Mouse (Mus musculus) gastrocnemius, postnatal 14 days (tissue): ENCODE measurements around the gene 1700037C18Rik. TPM values are rescaled to one million over a fixed set of nuclear protein-coding genes. Genes with fewer than 3 reads are reported as not detected.
A peak's percentile ranks its signal among the peaks of the same experiment; 100 is the strongest.
"Not testable (repeated sequence)": the region's sequence is repeated elsewhere in the genome, so short reads cannot be mapped to it uniquely, and the experiment has no call there.

Source experiments
- DNase-seq: peaks from one replicate; pipeline ENCODE4 v3.0.0; 2021; ENCODE audit warnings: mixed read lengths
- intact Hi-C: fragments of 180-260 bp; cut with DNase I; formaldehyde crosslinking; loops from one replicate; pipeline ENCODE4 v1.15.1; 2025; ENCODE audit warnings: low total_unique reads
- microRNA-seq, 2 experiments: library from miRNA; unstranded; fragments of <30 nt; microRNA quantifications; one replicate each; pipeline ENCODE4 v1.2.0; 2021
- total RNA-seq, 2 experiments: library from RNA; stranded (reverse); gene quantifications; 2 replicates each; pipeline ENCODE4 v1.2.3; 2021

1700037C18Rik gene
- total RNA-seq, 2 experiments from 2014 or later = 1.7 to 2.2 TPM

GRCm38 (mm10) chr16:3884201-3885064 lies 24.1 kb downstream of the 1700037C18Rik start, which contains the start of the genes Zfp597 and Gm20695:
Zfp597 (minus strand) TSS chr16:3884561.
Gm20695 (plus strand) TSS chr16:3884648.
- DNase-seq = peak; percentile 95
- intact Hi-C loops = no loop called here

- intact Hi-C loops = no loop called here
Measured at GRCm38 (mm10) chr16:3876346-3876745, 32.1 kb downstream of the 1700037C18Rik start.

GRCm38 (mm10) chr16:3872216-3873047 lies 36.1 kb downstream of the 1700037C18Rik start, which contains the start of gene Naa60:
Naa60 (plus strand) TSS chr16:3872375.
- intact Hi-C loops = no loop called here
- DNase-seq = peak; percentile 88

More at GRCm38 (mm10) chr16:3876346-3876745, 32.1 kb downstream of the 1700037C18Rik start:
- no peak for DNase-seq

GRCm38 (mm10) chr16:3871815-3872214 lies 36.7 kb downstream of the 1700037C18Rik start:
- intact Hi-C loops = no loop called here

GRCm38 (mm10) chr16:3859254-3859653 lies 49.2 kb downstream of the 1700037C18Rik start:
- intact Hi-C loops = no loop called here

More at GRCm38 (mm10) chr16:3871815-3872214, 36.7 kb downstream of the 1700037C18Rik start:
- DNase-seq = no peak

GRCm38 (mm10) chr16:3855776-3856175 lies 52.7 kb downstream of the 1700037C18Rik start:
- DNase-seq = no peak
- intact Hi-C loops = no loop called here

More at GRCm38 (mm10) chr16:3859254-3859653, 49.2 kb downstream of the 1700037C18Rik start:
- DNase-seq = no peak

- intact Hi-C loops = no loop called here
Measured at GRCm38 (mm10) chr16:3854437-3855182, 53.9 kb downstream of the 1700037C18Rik start.

GRCm38 (mm10) chr16:3852586-3852985 lies 55.9 kb downstream of the 1700037C18Rik start:
- intact Hi-C loops = no loop called here
- no peak for DNase-seq

More at GRCm38 (mm10) chr16:3854437-3855182, 53.9 kb downstream of the 1700037C18Rik start:
- DNase-seq = no peak

- intact Hi-C loops, DNase-seq: not testable (repeated sequence)
Measured at GRCm38 (mm10) chr16:3851301-3851700, 57.2 kb downstream of the 1700037C18Rik start.

GRCm38 (mm10) chr16:3848416-3848815 lies 60.1 kb downstream of the 1700037C18Rik start:
- intact Hi-C loops = loop anchor here (10.0 kb wide), 2 partner anchors 56 to 104 kb away; partner anchors contain the start of genes 1700037C18Rik, Cluap1 and Zfp263

GRCm38 (mm10) chr16:3847871-3848270 lies 60.6 kb downstream of the 1700037C18Rik start:
- intact Hi-C loops = loop anchor here (10.0 kb wide), 2 partner anchors 57 to 103 kb away; partner anchors contain the start of genes 1700037C18Rik, Cluap1 and Zfp263

More at GRCm38 (mm10) chr16:3848416-3848815, 60.1 kb downstream of the 1700037C18Rik start:
- DNase-seq = no peak

GRCm38 (mm10) chr16:3846711-3847518 lies 61.6 kb downstream of the 1700037C18Rik start, which contains the start of gene Zfp174:
Zfp174 (plus strand) TSS chr16:3847268.
- intact Hi-C loops = loop anchor here (10.0 kb wide), 2 partner anchors 58 to 102 kb away; partner anchors contain the start of genes 1700037C18Rik, Cluap1 and Zfp263
- DNase-seq = peak; percentile 92

More at GRCm38 (mm10) chr16:3847871-3848270, 60.6 kb downstream of the 1700037C18Rik start:
- DNase-seq = no peak

Small RNA genes within 50 kb of the gene (microRNA-seq; reads per million reads assigned to microRNA genes)
- gene Gm23493 = 0 reads per million in 2 experiments

Other genes starting within 250 kb of the 1700037C18Rik start
- not detected for gene Mefv, start 190.6 kb downstream of the 1700037C18Rik start, total RNA-seq
- gene Zfp263, start 164.6 kb downstream of the 1700037C18Rik start, total RNA-seq = 1 to 10 TPM; 6.0 to 6.7 TPM
- not detected for gene Olfr15, start 77.8 kb downstream of the 1700037C18Rik start, total RNA-seq
- gene Zfp174, start 61.4 kb downstream of the 1700037C18Rik start, total RNA-seq = 1 to 10 TPM; 1.2 to 1.3 TPM
- gene Naa60, start 36.3 kb downstream of the 1700037C18Rik start, total RNA-seq = 10 to 100 TPM; 24.8 to 24.9 TPM
- 1 to 10 TPM; 5.6 to 6.8 TPM for gene Zfp597, start 24.1 kb downstream of the 1700037C18Rik start, total RNA-seq
- gene Gm20695, start 24.0 kb downstream of the 1700037C18Rik start, total RNA-seq = under 1 TPM; 0.45 to 0.58 TPM
- 1 to 10 TPM; 6.4 to 6.9 TPM for gene Cluap1, start 112 bp upstream of the 1700037C18Rik start, total RNA-seq
- 1 to 10 TPM; 3.1 to 5.3 TPM for gene Nlrc3, start 67.9 kb upstream of the 1700037C18Rik start, total RNA-seq
- 1 to 10 TPM; 5.9 to 7.9 TPM for gene Slx4, start 95.1 kb upstream of the 1700037C18Rik start, total RNA-seq
- not detected for gene Dnase1, start 128.3 kb upstream of the 1700037C18Rik start, total RNA-seq
- 10 to 100 TPM; 89.0 to 91.9 TPM for gene Trap1, start 169.1 kb upstream of the 1700037C18Rik start, total RNA-seq